Mouse (Mus musculus) lung, adult 18-20 months (tissue): ENCODE measurements around the gene Icosl.
"Not testable (repeated sequence)": the region's sequence is repeated elsewhere in the genome, so short reads cannot be mapped to it uniquely, and the experiment has no call there.

Source experiments
- DNase-seq, 2 experiments: peaks; one replicate each; pipeline ENCODE4 v3.0.0; 2022; ENCODE audit warnings: mixed read lengths in 2 of 2

Gene Icosl

DNA sequence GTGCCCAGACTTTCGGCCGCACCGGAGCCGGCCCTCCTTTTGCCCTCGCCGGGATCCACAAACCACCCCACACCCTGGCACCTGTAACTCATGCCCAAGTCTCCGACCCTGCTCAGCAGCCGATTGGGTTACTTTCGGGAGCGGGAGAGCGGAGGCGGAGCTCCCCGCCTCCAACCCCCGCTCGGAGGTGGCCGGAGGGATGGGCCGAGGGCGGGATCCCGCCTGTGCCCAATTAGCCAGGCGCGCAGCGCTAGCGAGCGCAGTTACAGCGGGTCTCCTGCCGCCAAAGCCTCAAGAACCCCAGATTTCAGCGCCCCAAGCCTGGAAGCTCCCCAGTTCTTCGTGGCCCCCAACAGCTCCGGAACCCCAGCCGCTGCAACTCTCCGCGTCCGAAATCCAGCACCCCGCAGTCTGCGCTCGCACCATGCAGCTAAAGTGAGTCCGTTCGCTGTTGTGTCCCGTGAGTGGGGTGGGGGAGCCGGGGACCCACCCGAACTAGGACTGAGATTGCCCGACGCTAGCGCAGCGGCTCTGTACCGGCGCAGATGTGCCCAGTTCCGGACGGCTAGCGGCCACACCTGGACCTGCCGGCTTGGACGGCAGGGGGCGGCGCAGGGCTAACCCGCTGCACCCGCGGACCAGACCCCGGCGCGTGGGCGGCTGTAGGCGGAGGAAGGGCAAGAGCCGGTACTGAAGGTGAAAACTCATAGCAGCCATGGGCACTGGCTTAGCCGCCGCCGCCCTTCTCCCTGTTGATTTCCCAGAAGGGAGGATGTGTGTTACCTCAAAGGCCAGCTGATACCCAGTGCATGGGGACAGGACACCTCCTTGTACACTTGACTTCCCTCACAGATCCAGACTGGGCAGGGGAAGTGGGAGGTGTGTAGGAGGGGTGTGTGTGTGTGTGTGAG, at the start of gene Icosl:
TSS of gene Icosl (plus strand) at position 202 of the 911 bp plus-strand sequence.
- peak; percentile 85 to 88 for DNase-seq

- DNase-seq = not testable (repeated sequence)
Measured at GRCm38 (mm10) chr10:78019984-78020383, 49.1 kb upstream of the Icosl start.

DNA sequence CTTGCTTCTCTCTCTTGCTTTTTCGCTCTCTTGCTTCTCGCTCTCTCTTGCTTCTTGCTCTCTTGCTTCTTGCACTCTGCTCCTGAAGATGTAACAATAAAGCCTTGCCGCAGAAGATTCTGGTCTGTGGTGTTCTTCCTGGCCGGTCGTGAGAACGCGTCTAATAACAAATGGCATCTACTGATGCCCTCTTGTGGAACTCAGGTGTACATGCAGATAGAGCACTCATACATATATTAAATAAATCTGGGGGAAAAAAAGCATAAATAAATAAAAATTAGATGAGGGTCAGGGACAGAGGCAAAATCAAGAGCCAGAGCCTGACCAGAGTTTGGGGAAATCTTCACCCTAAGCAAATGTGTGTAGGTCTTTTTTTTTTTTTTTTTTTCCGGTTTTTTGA, 43.6 kb upstream of the Icosl start:
- DNase-seq = not testable (repeated sequence)

GRCm38 (mm10) chr10:78028129-78028528, 41.0 kb upstream of the Icosl start:
- DNase-seq = peak; percentile 60 to 63

- no peak for DNase-seq
Measured at GRCm38 (mm10) chr10:78029080-78029479, 40.0 kb upstream of the Icosl start.

DNA sequence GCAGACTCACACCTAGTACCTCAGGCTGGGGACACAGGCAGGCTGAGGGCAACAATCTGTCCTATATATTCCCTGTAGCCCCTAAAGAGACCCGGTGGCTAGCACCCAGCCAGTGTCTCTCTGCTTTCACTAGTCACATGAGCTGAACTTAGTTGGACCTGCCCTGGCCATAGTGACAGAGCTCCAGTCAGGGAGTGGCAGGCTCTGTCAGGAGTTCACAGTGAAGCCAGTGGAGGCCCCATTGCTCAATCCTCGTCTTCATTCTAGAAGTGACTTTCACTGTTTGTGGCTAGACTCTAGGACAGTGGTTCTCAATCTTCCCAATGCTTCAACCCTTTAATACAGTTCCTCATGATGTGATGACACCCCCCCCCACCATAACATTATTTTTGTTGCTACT, 37.1 kb upstream of the Icosl start:
- no peak for DNase-seq

GRCm38 (mm10) chr10:78037139-78037538, 32.0 kb upstream of the Icosl start:
- DNase-seq = no peak

DNA sequence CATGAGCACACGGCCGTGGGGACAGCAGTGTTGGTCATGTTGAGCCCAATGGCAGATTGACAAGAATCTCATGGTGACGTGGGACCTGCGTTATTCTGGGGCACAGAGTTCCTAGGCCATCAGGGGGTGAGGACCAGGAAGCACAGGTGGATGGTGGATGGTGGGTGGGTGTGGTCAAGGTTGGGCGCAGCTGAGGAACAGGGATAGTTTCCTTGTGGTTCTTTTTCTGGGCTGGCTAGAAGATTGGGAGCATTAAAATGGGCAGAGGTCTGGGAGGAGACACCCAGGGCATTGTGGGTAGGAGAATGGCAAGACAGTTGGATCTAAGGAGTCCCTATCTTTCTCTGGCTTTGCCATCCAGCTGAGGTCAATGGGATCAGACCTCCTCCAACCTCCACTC, 27.5 kb upstream of the Icosl start, which contains the start of gene Dnmt3l:
TSS of gene Dnmt3l (plus strand) at position 301 of the 400 bp plus-strand sequence.
- DNase-seq = no peak

GRCm38 (mm10) chr10:78042096-78042495, 27.0 kb upstream of the Icosl start:
- no peak for DNase-seq

GRCm38 (mm10) chr10:78042697-78043405, 26.3 kb upstream of the Icosl start:
- DNase-seq = no peak

DNA sequence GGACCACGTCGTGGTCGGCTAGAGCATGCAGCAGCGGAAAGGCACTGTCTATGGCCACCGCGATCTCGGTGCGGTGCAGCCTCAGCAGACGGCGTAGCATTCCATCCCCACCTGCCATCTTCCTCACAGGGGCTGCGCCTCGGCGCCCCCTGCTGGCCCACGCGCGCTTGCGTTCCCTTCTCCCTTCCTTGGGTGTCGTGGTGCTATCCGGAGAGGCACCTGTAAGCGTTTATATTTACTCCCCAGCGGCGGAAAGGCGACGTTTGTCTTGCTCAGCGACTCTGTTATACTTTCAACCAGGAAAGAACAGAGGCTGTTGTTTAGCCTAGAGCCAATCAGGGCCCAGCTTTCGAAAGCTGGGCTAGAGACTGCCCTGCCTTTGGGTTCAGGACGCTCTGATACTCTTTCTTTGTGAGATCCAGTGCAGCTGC, 25.7 kb upstream of the Icosl start, which contains the start of gene Aire:
TSS of gene Aire (minus strand) at position 205 of the 431 bp plus-strand sequence.
- DNase-seq = peak; percentile 64 to 70

DNA sequence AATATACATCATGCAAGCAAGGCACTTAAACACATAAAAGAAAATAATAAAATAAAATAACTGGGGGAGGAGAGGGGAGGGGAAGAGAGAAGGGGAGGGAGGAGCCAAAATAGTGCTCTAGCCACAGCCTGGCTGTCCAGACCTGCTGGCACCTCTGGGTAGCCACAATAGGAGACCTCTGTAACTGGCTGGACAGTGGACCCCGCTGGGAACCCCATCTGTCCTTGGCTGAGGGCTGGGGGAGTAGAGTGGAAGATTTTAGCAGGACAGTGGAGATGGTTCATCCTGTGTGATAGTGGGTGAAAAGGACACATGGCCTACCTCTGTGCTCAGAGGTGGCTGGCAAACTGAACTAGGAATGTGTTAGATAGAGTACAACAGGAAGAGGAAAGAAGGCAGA, 24.6 kb upstream of the Icosl start:
- DNase-seq = no peak

- DNase-seq = no peak
Measured at GRCm38 (mm10) chr10:78046388-78046787, 22.7 kb upstream of the Icosl start.

GRCm38 (mm10) chr10:78048061-78048730, 20.9 kb upstream of the Icosl start:
- DNase-seq = no peak

DNA sequence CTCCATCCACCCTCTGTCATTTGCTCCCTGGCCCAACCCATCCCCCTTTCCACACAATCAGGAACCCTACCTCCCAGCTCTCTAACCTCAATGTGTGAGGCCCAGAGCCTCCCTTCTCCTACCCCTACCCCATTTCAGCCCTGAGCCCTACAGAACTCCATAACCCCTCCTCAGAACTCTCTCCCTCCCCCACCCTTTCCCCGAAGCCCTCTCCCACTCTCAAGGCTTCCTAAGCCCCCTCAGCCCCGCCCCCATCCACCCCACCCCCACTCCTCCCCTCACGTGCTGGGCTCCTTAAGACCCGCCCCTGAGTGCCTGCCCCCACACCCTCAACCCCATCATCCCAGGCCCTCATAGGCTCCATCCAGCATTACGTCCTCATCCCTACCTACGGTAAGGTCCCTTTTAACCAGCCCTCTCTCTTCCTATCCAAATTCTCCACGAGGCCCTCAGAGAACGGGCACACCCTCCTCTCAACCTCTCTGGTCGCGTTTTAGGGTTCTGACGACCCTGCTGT, 19.5 kb upstream of the Icosl start:
- no peak for DNase-seq

- DNase-seq = peak; percentile 50 to 65
Measured at GRCm38 (mm10) chr10:78054633-78055565, 14.2 kb upstream of the Icosl start.

DNA sequence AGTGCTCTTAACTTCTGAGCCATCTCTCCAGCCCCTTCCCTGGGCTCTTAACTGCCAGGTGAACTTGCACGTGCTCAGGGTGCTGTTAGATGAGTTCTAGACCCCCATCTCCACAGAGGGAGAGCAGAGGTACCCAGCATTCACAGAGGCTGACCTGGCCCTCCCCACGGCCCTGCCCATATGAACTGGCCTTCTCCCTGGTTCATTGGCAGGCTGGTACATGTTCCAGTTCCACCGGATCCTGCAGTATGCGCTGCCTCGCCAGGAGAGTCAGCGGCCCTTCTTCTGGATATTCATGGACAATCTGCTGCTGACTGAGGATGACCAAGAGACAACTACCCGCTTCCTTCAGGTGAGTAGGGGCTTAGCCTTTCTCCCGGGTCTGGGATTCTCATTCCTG, 12.0 kb upstream of the Icosl start:
- DNase-seq = no peak

DNA sequence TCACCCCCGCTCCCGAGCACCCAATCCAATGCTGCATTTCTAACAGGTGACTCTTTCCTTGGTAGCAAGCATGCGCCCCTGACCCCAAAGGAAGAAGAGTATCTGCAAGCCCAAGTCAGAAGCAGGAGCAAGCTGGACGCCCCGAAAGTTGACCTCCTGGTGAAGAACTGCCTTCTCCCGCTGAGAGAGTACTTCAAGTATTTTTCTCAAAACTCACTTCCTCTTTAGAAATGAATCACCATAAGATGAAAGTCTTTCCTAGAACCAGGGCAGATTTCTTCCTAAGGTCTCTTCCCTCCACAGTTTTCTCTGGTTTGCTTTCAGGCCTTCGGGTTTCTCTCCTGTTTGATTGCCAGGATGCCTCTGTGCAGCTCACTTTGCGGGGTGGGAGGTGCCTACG, 6.0 kb upstream of the Icosl start:
- no peak for DNase-seq

GRCm38 (mm10) chr10:78067226-78067625, 1.9 kb upstream of the Icosl start:
- no peak for DNase-seq

GRCm38 (mm10) chr10:78068541-78068940, 561 bp upstream of the Icosl start:
- DNase-seq = no peak

DNA sequence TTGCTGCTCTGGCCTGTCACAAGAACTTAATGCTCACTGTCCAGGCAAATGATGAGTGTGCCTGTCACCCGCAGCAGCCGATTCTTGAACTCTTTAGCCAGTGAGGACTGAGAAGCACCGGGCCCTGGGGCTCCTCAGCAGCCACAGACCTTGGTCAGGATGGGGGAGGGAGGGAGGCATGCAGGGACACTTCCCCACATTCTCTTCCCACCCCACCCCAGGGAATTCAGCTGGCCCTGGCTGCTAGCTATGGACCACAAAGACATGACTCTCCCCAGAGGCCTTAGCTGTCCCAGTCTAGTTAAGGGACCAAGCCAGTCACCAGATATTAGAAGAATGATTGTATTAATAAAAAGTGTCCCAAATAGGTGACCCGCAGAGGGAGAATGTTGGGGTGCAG, 5.0 kb downstream of the Icosl start:
- no peak for DNase-seq

DNA sequence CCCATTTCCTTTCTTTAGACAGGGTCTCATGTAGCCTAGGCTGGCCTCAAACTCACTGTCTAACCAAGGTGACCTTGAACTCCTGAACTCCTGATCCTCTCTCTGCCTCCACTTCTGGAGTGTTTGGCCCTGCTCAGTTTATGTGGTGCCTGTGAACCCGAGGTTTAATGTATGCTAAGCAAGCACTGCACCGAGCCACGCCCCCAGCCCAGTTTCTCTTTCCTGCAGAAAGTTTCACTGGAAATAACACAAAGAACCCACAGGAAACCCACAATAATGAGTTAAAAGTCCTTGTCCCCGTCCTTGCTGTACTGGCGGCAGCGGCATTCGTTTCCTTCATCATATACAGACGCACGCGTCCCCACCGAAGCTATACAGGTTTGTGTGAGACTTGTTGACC, 5.9 kb downstream of the Icosl start:
- DNase-seq = no peak
